Mouse (Mus musculus) right cerebral cortex, postnatal 25 days (tissue): ENCODE measurements around the gene Olfr1299.

Experiments
- DNase-seq: peaks from one replicate; pipeline ENCODE4 v3.0.0; 2022

Olfr1299 gene

GRCm38 (mm10) chr2:111661119-111661518, at the start of gene Olfr1299:
Gene Olfr1299 (plus strand): TSS chr2:111661419.
- no peak for DNase-seq

GRCm38 (mm10) chr2:111626397-111626796, 34.8 kb upstream of the Olfr1299 start, which contains the start of gene Olfr1297:
Gene Olfr1297 (minus strand): TSS chr2:111626497.
- DNase-seq: no peak

GRCm38 (mm10) chr2:111649101-111649500, 12.1 kb upstream of the Olfr1299 start, which contains the start of gene Olfr1298:
Gene Olfr1298 (minus strand): TSS chr2:111649201.
- no peak for DNase-seq
